In genomic region chr11:6465122-6465521, GRCm38 (mm10) we compare ENCODE assay signal across 9 mouse cellular contexts. TPM values are rescaled to one million over a fixed set of nuclear protein-coding genes. Genes with fewer than 3 reads are reported as not detected.
DNase-seq lines count a peak whose midpoint lies in the region; ATAC-seq and TF ChIP-seq lines count a peak whose summit lies in the region.
"Had no signal": no experiment of that assay in that cellular context is flagged by ENCODE, and none has a peak within 500 bp of the region (broad histone marks: within the 10 kb centered on the region; RNA-seq: fewer than 3 reads in every experiment).

No protein-coding gene starts in this region.

- 0 out of 2 replicates have a peak, but pooled peaks cover 11% of the 10 kb centered on the region for H3K36me3 ChIP-seq in kidney, embryonic 16.5 days (ENCODE audit: insufficient read depth, low read length)
- peaks cover 31% of the 10 kb centered on the region for H3K36me3 ChIP-seq in lung, embryonic 14.5 days (ENCODE audit: insufficient read depth)

- H3K9me3 ChIP-seq in kidney, embryonic 16.5 days (ENCODE audit: low read length) = no peaks in the 10 kb centered on the region
- no peaks in the 10 kb centered on the region for H3K9me3 ChIP-seq in lung, embryonic 14.5 days (ENCODE audit: low read depth, low read length)
- H3K9me3 ChIP-seq: stomach, embryonic 15.5 days had no signal

- peak; percentile 72 for TF ChIP-seq CTCF in lung, embryonic 14.5 days (IDR thresholded peaks at IDR 0.05; ENCODE audit: low read depth)

- WGBS in kidney, embryonic 16.5 days = 29% methylated on average over 4 of the region's 4 CpGs
- 31% methylated on average over 4 of the region's 4 CpGs for WGBS in lung, embryonic 14.5 days

- DNase-seq in T-cell, adult 2 months (ENCODE audit: low spot score) = peak; percentile 79
- peak; percentile 73 to 81 for DNase-seq in cerebellum, postnatal 25 days
- DNase-seq in lung, embryonic 14.5 days = peak; percentile 94
- DNase-seq in thymus, postnatal 14 days = peak; percentile 75

- H3K4me3 ChIP-seq in kidney, embryonic 16.5 days (ENCODE audit: low read length) = no peak overlapping the region
- no peak overlapping the region for H3K4me3 ChIP-seq in lung, embryonic 14.5 days (ENCODE audit: low read depth, low read length)
- H3K4me3 ChIP-seq: stomach, embryonic 15.5 days had no signal

- no peak overlapping the region for H3K27ac ChIP-seq in kidney, embryonic 16.5 days (ENCODE audit: low read length)
- no peak overlapping the region for H3K27ac ChIP-seq in lung, embryonic 14.5 days (ENCODE audit: low read depth)
- H3K27ac ChIP-seq: stomach, embryonic 15.5 days had no signal

- no peaks in the 10 kb centered on the region for H3K27me3 ChIP-seq in kidney, embryonic 16.5 days (ENCODE audit: insufficient read depth, low read length)
- no peaks in the 10 kb centered on the region for H3K27me3 ChIP-seq in lung, embryonic 14.5 days (ENCODE audit: insufficient read depth, low read length)
- H3K27me3 ChIP-seq: stomach, embryonic 15.5 days had no signal

- no peak overlapping the region for H3K9ac ChIP-seq in kidney, embryonic 16.5 days (replicated peaks; ENCODE audit: low read length)
- H3K9ac ChIP-seq in lung, embryonic 14.5 days = no peak overlapping the region
- H3K9ac ChIP-seq: stomach, embryonic 15.5 days had no signal

- H3K4me2 ChIP-seq in kidney, embryonic 16.5 days (replicated peaks; ENCODE audit: low read depth, low read length) = no peak overlapping the region
- H3K4me2 ChIP-seq in lung, embryonic 14.5 days = no peak overlapping the region
- H3K4me2 ChIP-seq: stomach, embryonic 15.5 days had no signal

- peaks cover 9% of the 10 kb centered on the region for H3K4me1 ChIP-seq in kidney, embryonic 16.5 days (ENCODE audit: insufficient read depth, low read length)
- H3K4me1 ChIP-seq in lung, embryonic 14.5 days (ENCODE audit: insufficient read depth) = 0 out of 2 replicates have a peak, but pooled peaks cover 11% of the 10 kb centered on the region
- H3K4me1 ChIP-seq: stomach, embryonic 15.5 days had no signal

- ATAC-seq in CD4-positive, CD25-positive, alpha-beta regulatory T cell, adult 4 months = peak; percentile 95
- peak; percentile 69 for ATAC-seq in granulocyte monocyte progenitor cell, adult 5-6 weeks (replicated peaks; ENCODE audit: poor library complexity, severe bottlenecking)
- peak; percentile 78 for ATAC-seq in kidney, embryonic 16.5 days (ENCODE audit: low FRiP score, low TSS enrichment)
- peak; percentile 73 for ATAC-seq in lung, embryonic 14.5 days (ENCODE audit: insufficient read depth)
- ATAC-seq in neutrophil, adult 5-6 weeks (ENCODE audit: extremely low read depth, insufficient number of reproducible peaks, low FRiP score, poor library complexity, severe bottlenecking) = peak; percentile 75; the same call in 1 of the 2 replicates

RNA-seq across cellular contexts. Expression of gene Purb, which starts 10.6 kb away (rescaled TPM):
- 10 to 100 TPM; 22.2 to 22.3 TPM for polyA plus RNA-seq in CD4-positive, CD25-positive, alpha-beta regulatory T cell, adult 4 months (2017; shearing (Covaris generic))
- 29.3 and 36.4 TPM in 2 replicates for total RNA-seq in granulocyte monocyte progenitor cell, adult 5-6 weeks (2014; fragmentation: Nextera tagmentation)
- total RNA-seq in granulocyte monocyte progenitor cell, adult 5-6 weeks (2017) = 35.7 and 43.4 TPM in 2 replicates
- polyA plus RNA-seq in kidney, embryonic 16.5 days (2015; fragmentation: Nextera tagmentation; extraction: Ambion mirVana) = 24.8 and 30.1 TPM in 2 replicates
- 25.9 and 27.9 TPM in 2 replicates for polyA plus RNA-seq in lung, embryonic 14.5 days (2014; fragmentation: Nextera tagmentation; extraction: Ambion mirVana)
- total RNA-seq in neutrophil, adult 5-6 weeks (2017) = 73.4 and 75.8 TPM in 2 replicates

RNA-seq across cellular contexts. Expression of gene H2afv, which starts 20.9 kb away (rescaled TPM):
- 100 to 1,000 TPM; 147 to 164 TPM for polyA plus RNA-seq in CD4-positive, CD25-positive, alpha-beta regulatory T cell, adult 4 months (2017; shearing (Covaris generic))
- total RNA-seq in granulocyte monocyte progenitor cell, adult 5-6 weeks (2014; fragmentation: Nextera tagmentation) = 152 and 264 TPM in 2 replicates
- 119 and 143 TPM in 2 replicates for total RNA-seq in granulocyte monocyte progenitor cell, adult 5-6 weeks (2017)
- polyA plus RNA-seq in kidney, embryonic 16.5 days (2015; fragmentation: Nextera tagmentation; extraction: Ambion mirVana) = 560 and 596 TPM in 2 replicates
- polyA plus RNA-seq in lung, embryonic 14.5 days (2014; fragmentation: Nextera tagmentation; extraction: Ambion mirVana) = 562 and 581 TPM in 2 replicates
- total RNA-seq in neutrophil, adult 5-6 weeks (2017) = 41.4 and 46.2 TPM in 2 replicates

RNA-seq across cellular contexts. Expression of gene Ppia, which starts 49.9 kb away (rescaled TPM):
- polyA plus RNA-seq in CD4-positive, CD25-positive, alpha-beta regulatory T cell, adult 4 months (2017; shearing (Covaris generic)) = 1,000 to 10,000 TPM; 2,528 to 2,595 TPM
- total RNA-seq in granulocyte monocyte progenitor cell, adult 5-6 weeks (2014; fragmentation: Nextera tagmentation) = 4,322 and 4,754 TPM in 2 replicates
- total RNA-seq in granulocyte monocyte progenitor cell, adult 5-6 weeks (2017) = 1,769 and 2,269 TPM in 2 replicates
- 4,884 and 4,942 TPM in 2 replicates for polyA plus RNA-seq in kidney, embryonic 16.5 days (2015; fragmentation: Nextera tagmentation; extraction: Ambion mirVana)
- 6,177 and 6,257 TPM in 2 replicates for polyA plus RNA-seq in lung, embryonic 14.5 days (2014; fragmentation: Nextera tagmentation; extraction: Ambion mirVana)
- total RNA-seq in neutrophil, adult 5-6 weeks (2017) = 569 and 595 TPM in 2 replicates

RNA-seq across cellular contexts. Expression of gene Myo1g, which starts 55.6 kb away (rescaled TPM):
- 100 to 1,000 TPM; 132 to 240 TPM for polyA plus RNA-seq in CD4-positive, CD25-positive, alpha-beta regulatory T cell, adult 4 months (2017; shearing (Covaris generic))
- 84.4 and 96.4 TPM in 2 replicates for total RNA-seq in granulocyte monocyte progenitor cell, adult 5-6 weeks (2014; fragmentation: Nextera tagmentation)
- 47.8 and 57.4 TPM in 2 replicates for total RNA-seq in granulocyte monocyte progenitor cell, adult 5-6 weeks (2017)
- polyA plus RNA-seq in kidney, embryonic 16.5 days (2015; fragmentation: Nextera tagmentation; extraction: Ambion mirVana) = 1.0 and 1.2 TPM in 2 replicates
- 1.2 and 2.1 TPM in 2 replicates for polyA plus RNA-seq in lung, embryonic 14.5 days (2014; fragmentation: Nextera tagmentation; extraction: Ambion mirVana)
- total RNA-seq in neutrophil, adult 5-6 weeks (2017) = 169 and 182 TPM in 2 replicates
